Mouse (Mus musculus) bone marrow, adult 2 months (tissue): ENCODE measurements around the gene Etfdh.
"Not testable (repeated sequence)": the region's sequence is repeated elsewhere in the genome, so short reads cannot be mapped to it uniquely, and the experiment has no call there.

Source experiments
- CTCF ChIP-seq: fragments of 200-500 bp; IDR thresholded peaks from 2 replicates; pipeline ENCODE4 v1.5.1; 2011; ENCODE audit warnings: low read length, control low read depth; ENCODE audit not compliant: control insufficient read depth, insufficient read depth
- POLR2A ChIP-seq: fragments of 200-500 bp; IDR thresholded peaks from 2 replicates; pipeline ENCODE4 v1.6.1; 2011; ENCODE audit warnings: low read depth, mild to moderate bottlenecking, control low read depth, low read length, borderline replicate concordance; ENCODE audit not compliant: control insufficient read depth

- not testable (repeated sequence) for TF ChIP-seq CTCF, POLR2A
These were observed 55.9 kb downstream of the Etfdh start for GRCm38 (mm10) chr3:79573376-79573775.
